Mouse (Mus musculus): ENCODE results near the gene Lrmp. TPM values are rescaled to one million over a fixed set of nuclear protein-coding genes. Genes with fewer than 3 reads are reported as not detected.

Gene Lrmp
- polyA plus RNA-seq, 1 experiment from 2014 or later = 17.5 TPM

DNA sequence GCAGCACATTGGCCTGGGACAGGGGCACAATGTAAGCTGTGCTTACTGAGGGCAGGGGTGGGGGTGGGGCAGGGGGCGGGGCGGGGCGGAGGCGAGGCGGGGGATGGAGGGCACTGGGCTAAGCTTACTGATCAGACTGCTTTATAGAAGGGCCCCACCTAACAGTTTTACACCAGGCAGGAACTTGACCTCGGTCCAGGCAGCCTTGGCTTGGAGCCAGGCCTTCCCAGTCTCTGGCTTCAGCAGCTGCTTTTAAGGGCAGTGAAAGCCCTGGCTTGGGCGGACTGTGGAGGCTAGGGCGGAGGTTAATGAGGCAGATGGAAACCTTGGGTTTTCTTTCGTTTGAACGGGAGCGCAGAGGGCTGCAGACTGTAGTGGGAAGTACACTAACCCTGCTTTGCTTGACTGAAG, 58.3 kb downstream of the Lrmp start:
- no peaks in the 10 kb centered on the region for H3K9me3 ChIP-seq (replicated peaks; ENCODE audit: control insufficient read depth, low read length)
- H3K9ac ChIP-seq (ENCODE audit: low read depth, low read length) = no peak overlapping the region
- no peak overlapping the region for H3K27ac ChIP-seq (ENCODE audit: low read length)
- no peak overlapping the region for H3K4me2 ChIP-seq (ENCODE audit: low read depth, low read length)
- H3K4me1 ChIP-seq (ENCODE audit: control insufficient read depth, low read depth, low read length) = no peaks in the 10 kb centered on the region; the same call in 1 of the 2 replicates
- no peak overlapping the region for H3K4me3 ChIP-seq (ENCODE audit: low read depth, low read length)
- ATAC-seq (ENCODE audit: low read depth) = peak; percentile 56
- 42% methylated on average over 11 of the region's 11 CpGs for WGBS (ENCODE audit: insufficient replicate concordance)
- H3K27me3 ChIP-seq (ENCODE audit: control insufficient read depth, insufficient read depth, low read depth, low read length) = no peaks in the 10 kb centered on the region
- H3K36me3 ChIP-seq (ENCODE audit: control insufficient read depth, insufficient read depth) = no peaks in the 10 kb centered on the region

DNA sequence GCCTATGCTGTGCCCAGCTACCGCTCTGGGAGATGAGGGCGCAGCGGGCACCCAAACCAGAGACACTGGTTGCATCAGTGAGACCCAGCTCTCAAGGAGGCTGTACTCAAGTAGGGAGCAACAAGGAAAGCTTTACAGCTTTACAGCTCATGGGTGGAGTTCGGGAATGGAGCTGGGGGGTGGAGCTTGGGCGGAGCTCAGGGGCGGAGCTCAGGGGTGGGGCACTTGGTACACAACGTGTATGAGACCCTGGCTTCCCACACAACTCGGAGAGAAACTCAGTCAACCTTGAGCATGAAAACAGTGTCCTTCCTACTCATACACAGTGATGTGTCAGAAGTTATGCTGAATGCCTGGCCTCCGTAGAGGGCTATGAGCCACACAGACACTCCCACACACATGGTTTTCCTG, 60.1 kb downstream of the Lrmp start:
- Histone ChIP-seq H3K4me1 (ENCODE audit: control insufficient read depth, low read depth, low read length) (no peaks in the 10 kb centered on the region; the same call in 1 of the 2 replicates), H3K9ac (ENCODE audit: low read depth, low read length) (no peak overlapping the region), H3K4me2 (ENCODE audit: low read depth, low read length) (no peak overlapping the region), H3K9me3 (replicated peaks; ENCODE audit: control insufficient read depth, low read length) (no peaks in the 10 kb centered on the region), H3K27ac (ENCODE audit: low read length) (no peak overlapping the region), H3K36me3 (ENCODE audit: control insufficient read depth, insufficient read depth) (no peaks in the 10 kb centered on the region), H3K4me3 (ENCODE audit: low read depth, low read length) (no peak overlapping the region), H3K27me3 (ENCODE audit: control insufficient read depth, insufficient read depth, low read depth, low read length) (no peaks in the 10 kb centered on the region)
- no peak for ATAC-seq (ENCODE audit: low read depth)
- WGBS (ENCODE audit: insufficient replicate concordance) = 47% methylated on average over 9 of the region's 9 CpGs

DNA sequence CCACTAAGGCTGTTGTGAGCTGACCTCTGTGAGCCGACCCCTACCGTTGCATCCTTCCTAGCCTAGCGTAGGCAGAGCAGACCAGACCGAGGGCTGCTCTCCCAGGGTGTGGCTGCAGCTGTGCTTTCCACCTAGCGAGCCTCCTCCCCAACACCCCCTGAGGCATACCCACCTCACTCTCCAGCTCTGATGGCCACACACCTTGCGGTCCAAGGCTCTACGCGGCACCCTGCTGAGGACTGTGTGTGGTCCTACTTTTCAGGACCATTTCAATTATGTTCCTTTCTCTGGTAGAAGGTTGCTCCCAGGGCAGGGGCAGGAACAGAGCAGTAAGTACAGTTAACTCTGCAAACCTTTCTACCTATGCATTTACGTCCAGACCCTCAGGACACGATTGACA, 61.0 kb downstream of the Lrmp start:
- no peak for ATAC-seq (ENCODE audit: low read depth)
- H3K9me3 ChIP-seq (replicated peaks; ENCODE audit: control insufficient read depth, low read length) = no peaks in the 10 kb centered on the region
- H3K4me3 ChIP-seq (ENCODE audit: low read depth, low read length) = no peak overlapping the region
- H3K9ac ChIP-seq (ENCODE audit: low read depth, low read length) = no peak overlapping the region
- H3K27ac ChIP-seq (ENCODE audit: low read length) = no peak overlapping the region
- no peaks in the 10 kb centered on the region; the same call in 1 of the 2 replicates for H3K4me1 ChIP-seq (ENCODE audit: control insufficient read depth, low read depth, low read length)
- no peaks in the 10 kb centered on the region for H3K27me3 ChIP-seq (ENCODE audit: control insufficient read depth, insufficient read depth, low read depth, low read length)
- no peaks in the 10 kb centered on the region for H3K36me3 ChIP-seq (ENCODE audit: control insufficient read depth, insufficient read depth)
- H3K4me2 ChIP-seq (ENCODE audit: low read depth, low read length) = no peak overlapping the region
- 68% methylated on average over 10 of the region's 10 CpGs for WGBS (ENCODE audit: insufficient replicate concordance)

DNA sequence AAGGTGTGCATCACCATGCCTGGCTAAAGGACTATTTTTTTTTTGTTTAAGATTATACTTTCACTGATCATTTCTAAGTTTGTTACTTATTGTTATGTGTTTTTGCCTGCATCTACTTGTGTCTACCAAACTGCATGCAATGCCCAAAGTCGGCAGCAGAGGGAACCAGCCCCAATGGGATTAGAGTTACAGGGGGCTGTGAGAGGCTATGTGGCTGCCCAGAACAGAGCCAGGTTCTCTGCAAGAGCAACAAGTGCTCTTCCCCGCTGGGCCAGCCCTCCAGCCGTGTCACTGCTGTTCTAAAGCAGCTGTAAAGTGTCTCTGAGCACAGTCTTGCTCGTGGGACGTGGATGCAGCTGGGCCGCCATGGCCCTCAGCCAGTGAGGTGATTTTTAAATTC, 64.2 kb downstream of the Lrmp start:
- WGBS (ENCODE audit: insufficient replicate concordance) = 41% methylated on average over 6 of the region's 6 CpGs
- Histone ChIP-seq H3K4me3 (ENCODE audit: low read depth, low read length) (no peak overlapping the region), H3K9ac (ENCODE audit: low read depth, low read length) (no peak overlapping the region), H3K27ac (ENCODE audit: low read length) (no peak overlapping the region), H3K27me3 (ENCODE audit: control insufficient read depth, insufficient read depth, low read depth, low read length) (no peaks in the 10 kb centered on the region), H3K9me3 (replicated peaks; ENCODE audit: control insufficient read depth, low read length) (no peaks in the 10 kb centered on the region), H3K36me3 (ENCODE audit: control insufficient read depth, insufficient read depth) (no peaks in the 10 kb centered on the region), H3K4me2 (ENCODE audit: low read depth, low read length) (no peak overlapping the region), H3K4me1 (ENCODE audit: control insufficient read depth, low read depth, low read length) (no peaks in the 10 kb centered on the region; the same call in 1 of the 2 replicates)
- ATAC-seq (ENCODE audit: low read depth) = no peak; the same call in 1 of the 2 replicates

DNA sequence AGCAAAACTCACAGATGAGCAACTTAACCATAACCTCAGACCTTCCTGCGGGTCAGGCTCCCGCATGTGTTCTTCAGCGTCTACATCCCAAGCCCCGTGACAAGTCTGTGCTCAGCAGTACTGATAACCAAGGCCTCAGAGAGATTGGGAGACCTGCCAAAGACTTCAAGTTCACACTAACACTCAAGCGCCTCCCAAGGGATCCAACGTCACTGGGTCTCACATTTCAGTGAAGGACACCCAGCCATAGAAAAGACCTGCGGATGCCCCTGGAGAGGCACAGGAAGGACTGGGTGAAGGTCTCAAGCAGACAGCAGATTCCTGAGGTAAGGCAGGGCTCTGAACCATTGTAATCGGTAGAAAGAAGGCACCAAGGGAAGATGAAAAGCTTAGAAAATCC, 66.6 kb downstream of the Lrmp start:
- Histone ChIP-seq H3K9ac (ENCODE audit: low read depth, low read length) (no peak overlapping the region), H3K4me3 (ENCODE audit: low read depth, low read length) (no peak overlapping the region), H3K36me3 (ENCODE audit: control insufficient read depth, insufficient read depth) (no peaks in the 10 kb centered on the region), H3K9me3 (replicated peaks; ENCODE audit: control insufficient read depth, low read length) (no peaks in the 10 kb centered on the region), H3K27me3 (ENCODE audit: control insufficient read depth, insufficient read depth, low read depth, low read length) (no peaks in the 10 kb centered on the region), H3K4me2 (ENCODE audit: low read depth, low read length) (no peak overlapping the region), H3K4me1 (ENCODE audit: control insufficient read depth, low read depth, low read length) (no peaks in the 10 kb centered on the region), H3K27ac (ENCODE audit: low read length) (no peak overlapping the region)
- no peak for ATAC-seq (ENCODE audit: low read depth)
- WGBS (ENCODE audit: insufficient replicate concordance) = 45% methylated on average over 8 of the region's 8 CpGs

DNA sequence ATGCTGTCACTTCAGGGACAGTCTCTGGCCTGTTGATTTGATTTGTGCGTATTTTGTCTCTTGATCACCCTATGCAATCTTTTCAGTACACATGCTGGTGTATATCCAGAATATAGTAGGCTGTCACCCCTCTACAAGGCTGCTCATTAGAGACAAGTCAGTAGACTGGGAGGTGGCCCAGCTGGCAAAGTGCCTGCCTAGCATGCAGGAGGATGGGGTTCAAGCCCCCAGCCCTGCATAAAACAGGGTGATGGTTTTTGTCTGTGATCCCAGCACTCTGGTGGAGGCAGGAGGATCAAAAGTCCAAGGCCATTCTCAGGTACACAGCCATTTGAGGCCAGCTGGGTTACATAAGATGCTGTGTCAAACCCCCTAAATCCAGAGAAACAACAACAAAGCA, 70.6 kb downstream of the Lrmp start:
- no peaks in the 10 kb centered on the region for H3K9me3 ChIP-seq (replicated peaks; ENCODE audit: control insufficient read depth, low read length)
- H3K9ac ChIP-seq (ENCODE audit: low read depth, low read length) = no peak overlapping the region
- H3K27me3 ChIP-seq (ENCODE audit: control insufficient read depth, insufficient read depth, low read depth, low read length) = no peaks in the 10 kb centered on the region
- H3K4me3 ChIP-seq (ENCODE audit: low read depth, low read length) = no peak overlapping the region
- H3K4me1 ChIP-seq (ENCODE audit: control insufficient read depth, low read depth, low read length) = no peaks in the 10 kb centered on the region
- H3K36me3 ChIP-seq (ENCODE audit: control insufficient read depth, insufficient read depth) = no peaks in the 10 kb centered on the region
- no peak overlapping the region for H3K4me2 ChIP-seq (ENCODE audit: low read depth, low read length)
- 70% methylated on average over 1 of the region's 1 CpGs for WGBS (ENCODE audit: insufficient replicate concordance)
- no peak for ATAC-seq (ENCODE audit: low read depth)
- H3K27ac ChIP-seq (ENCODE audit: low read length) = no peak overlapping the region

DNA sequence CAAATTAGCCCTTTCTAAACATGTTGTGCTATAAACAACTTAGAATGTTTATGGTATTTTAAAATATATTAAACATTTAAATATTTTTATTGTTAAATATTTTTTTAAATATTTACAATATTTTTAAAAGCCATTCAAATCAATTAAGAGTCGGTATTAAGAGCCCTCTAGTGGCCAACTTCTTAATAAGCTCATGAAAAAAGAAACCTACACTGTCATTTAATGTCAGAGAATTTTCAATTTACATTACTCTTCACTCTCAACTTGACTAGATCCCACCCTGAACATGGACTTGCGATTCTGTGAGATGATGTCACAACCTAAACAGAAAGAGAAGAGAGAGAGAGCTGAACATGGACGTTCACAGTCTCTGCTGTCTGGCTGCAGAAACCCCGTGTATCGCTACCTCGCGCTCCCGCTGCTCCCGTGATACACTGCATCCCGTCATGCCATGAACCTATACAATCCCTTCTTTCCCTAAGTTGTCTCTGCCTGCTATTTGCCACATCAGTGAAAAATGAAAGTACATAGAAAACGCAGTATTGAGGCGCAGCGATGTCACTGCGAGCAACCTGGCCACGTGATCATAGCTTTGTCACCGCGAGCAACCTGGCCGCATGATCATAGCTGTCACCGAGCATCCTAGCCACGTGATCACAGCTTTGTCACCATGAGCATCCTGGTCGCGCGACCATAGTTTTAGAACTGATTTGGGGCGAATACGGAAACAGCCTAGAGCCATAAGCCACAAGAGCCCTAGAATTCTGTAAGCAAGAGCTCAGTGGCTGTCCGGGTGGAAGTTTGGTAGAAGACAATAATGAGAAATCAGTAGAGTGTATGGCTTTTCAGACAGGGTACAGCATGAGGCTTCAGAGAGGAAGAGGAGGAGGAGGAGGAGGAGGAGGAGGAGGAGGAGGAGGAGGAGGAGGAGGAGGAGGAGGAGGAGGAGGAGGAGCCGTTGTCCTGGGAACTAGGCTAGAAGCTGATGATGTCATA, 71.9 kb downstream of the Lrmp start:
- Histone ChIP-seq H3K4me3 (ENCODE audit: low read depth, low read length) (peak overlapping the region; percentile 30), H3K27ac (ENCODE audit: low read length) (no peak overlapping the region), H3K4me2 (ENCODE audit: low read depth, low read length) (peak overlapping the region; percentile 49), H3K9me3 (replicated peaks; ENCODE audit: control insufficient read depth, low read length) (no peaks in the 10 kb centered on the region), H3K27me3 (ENCODE audit: control insufficient read depth, insufficient read depth, low read depth, low read length) (no peaks in the 10 kb centered on the region), H3K9ac (ENCODE audit: low read depth, low read length) (no peak overlapping the region), H3K4me1 (ENCODE audit: control insufficient read depth, low read depth, low read length) (no peaks in the 10 kb centered on the region), H3K36me3 (ENCODE audit: control insufficient read depth, insufficient read depth) (no peaks in the 10 kb centered on the region)
- WGBS (ENCODE audit: insufficient replicate concordance) = 48% methylated on average over 27 of the region's 27 CpGs
- no peak for ATAC-seq (ENCODE audit: low read depth)

DNA sequence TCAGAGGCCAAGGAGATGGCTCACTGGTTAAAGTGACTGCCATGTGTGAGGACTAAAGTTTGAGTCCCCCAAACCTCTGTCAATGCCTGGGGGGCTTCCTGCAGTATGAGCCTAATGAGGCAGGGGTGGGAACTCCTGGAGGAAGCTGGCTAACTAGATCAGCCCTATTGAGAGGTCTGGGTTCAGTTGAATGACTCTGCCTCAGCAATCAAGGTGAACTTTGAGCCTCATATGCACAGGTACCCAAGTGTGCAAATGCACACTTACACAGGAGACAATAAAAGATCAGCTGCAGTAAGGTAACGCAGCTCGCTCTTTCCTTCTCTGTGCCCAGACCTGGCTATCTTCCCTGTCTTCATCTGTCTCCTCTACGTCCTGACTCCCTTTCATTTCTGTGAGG, 77.6 kb downstream of the Lrmp start:
- no peak for ATAC-seq (ENCODE audit: low read depth)
- 58% methylated on average over 3 of the region's 3 CpGs for WGBS (ENCODE audit: insufficient replicate concordance)
- Histone ChIP-seq H3K4me1 (ENCODE audit: control insufficient read depth, low read depth, low read length) (no peaks in the 10 kb centered on the region), H3K27me3 (ENCODE audit: control insufficient read depth, insufficient read depth, low read depth, low read length) (no peaks in the 10 kb centered on the region), H3K36me3 (ENCODE audit: control insufficient read depth, insufficient read depth) (no peaks in the 10 kb centered on the region), H3K27ac (ENCODE audit: low read length) (no peak overlapping the region), H3K9ac (ENCODE audit: low read depth, low read length) (no peak overlapping the region), H3K4me2 (ENCODE audit: low read depth, low read length) (no peak overlapping the region), H3K9me3 (replicated peaks; ENCODE audit: control insufficient read depth, low read length) (no peaks in the 10 kb centered on the region), H3K4me3 (ENCODE audit: low read depth, low read length) (no peak overlapping the region)

DNA sequence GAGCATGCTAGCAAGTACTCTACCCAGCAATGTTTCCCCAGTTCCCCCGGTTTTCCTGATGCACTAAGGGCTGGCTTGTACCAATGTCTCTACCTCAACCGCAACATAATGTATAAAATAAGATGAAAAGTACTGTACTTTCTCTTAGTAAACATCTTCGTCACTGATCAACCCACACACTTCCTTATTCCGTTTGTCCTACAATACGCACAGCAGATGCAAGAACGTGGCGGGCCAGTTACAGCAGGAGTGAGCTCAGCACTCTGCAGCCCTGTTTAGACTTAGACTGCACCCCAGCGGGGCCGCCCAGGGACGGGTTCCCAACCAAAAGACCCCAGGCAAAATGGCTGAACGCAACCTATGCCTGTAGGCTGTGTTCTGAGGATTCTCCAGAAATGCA, 78.0 kb downstream of the Lrmp start:
- Histone ChIP-seq H3K27me3 (ENCODE audit: control insufficient read depth, insufficient read depth, low read depth, low read length) (no peaks in the 10 kb centered on the region), H3K9ac (ENCODE audit: low read depth, low read length) (no peak overlapping the region), H3K36me3 (ENCODE audit: control insufficient read depth, insufficient read depth) (no peaks in the 10 kb centered on the region), H3K4me1 (ENCODE audit: control insufficient read depth, low read depth, low read length) (no peaks in the 10 kb centered on the region), H3K9me3 (replicated peaks; ENCODE audit: control insufficient read depth, low read length) (no peaks in the 10 kb centered on the region), H3K4me3 (ENCODE audit: low read depth, low read length) (no peak overlapping the region), H3K27ac (ENCODE audit: low read length) (no peak overlapping the region), H3K4me2 (ENCODE audit: low read depth, low read length) (no peak overlapping the region)
- no peak for ATAC-seq (ENCODE audit: low read depth)
- 43% methylated on average over 11 of the region's 11 CpGs for WGBS (ENCODE audit: insufficient replicate concordance)

All from liver, embryonic 16.5 days (tissue).